Mouse (Mus musculus) v-Abl transformed pro-B cells (cell line): Measurements from ENCODE around the gene Samd4b.

Experiments
- in situ Hi-C, 2 experiments: fragments of 400-800 bp; cut with MboI; formaldehyde crosslinking; loops; one replicate each; pipeline ENCODE4 v1.15.1; 2025; ENCODE audit not compliant: unreplicated experiment in 2 of 2

Samd4b gene

DNA sequence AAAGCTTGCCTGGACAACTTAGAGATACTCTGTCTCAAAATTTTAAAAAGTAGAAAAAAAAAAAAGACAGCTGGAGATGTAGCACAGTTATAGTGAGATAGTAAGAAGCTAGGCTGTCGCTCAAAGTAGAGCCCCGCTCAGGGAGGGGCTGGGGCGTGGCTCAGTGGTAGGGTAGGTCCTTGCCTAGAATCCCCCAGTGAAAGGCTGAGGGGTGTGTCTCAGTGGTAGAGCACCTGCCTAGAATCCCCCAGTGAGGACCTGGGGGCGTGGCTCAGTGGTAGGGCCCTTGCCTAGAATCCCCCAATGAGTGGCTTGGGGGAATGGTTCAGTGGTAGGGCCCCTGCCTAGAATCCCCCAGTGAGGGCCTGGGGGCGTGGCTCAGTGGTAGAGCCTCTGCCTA is 137.6 kb downstream of the Samd4b start:
- in situ Hi-C loops: no loop called here

DNA sequence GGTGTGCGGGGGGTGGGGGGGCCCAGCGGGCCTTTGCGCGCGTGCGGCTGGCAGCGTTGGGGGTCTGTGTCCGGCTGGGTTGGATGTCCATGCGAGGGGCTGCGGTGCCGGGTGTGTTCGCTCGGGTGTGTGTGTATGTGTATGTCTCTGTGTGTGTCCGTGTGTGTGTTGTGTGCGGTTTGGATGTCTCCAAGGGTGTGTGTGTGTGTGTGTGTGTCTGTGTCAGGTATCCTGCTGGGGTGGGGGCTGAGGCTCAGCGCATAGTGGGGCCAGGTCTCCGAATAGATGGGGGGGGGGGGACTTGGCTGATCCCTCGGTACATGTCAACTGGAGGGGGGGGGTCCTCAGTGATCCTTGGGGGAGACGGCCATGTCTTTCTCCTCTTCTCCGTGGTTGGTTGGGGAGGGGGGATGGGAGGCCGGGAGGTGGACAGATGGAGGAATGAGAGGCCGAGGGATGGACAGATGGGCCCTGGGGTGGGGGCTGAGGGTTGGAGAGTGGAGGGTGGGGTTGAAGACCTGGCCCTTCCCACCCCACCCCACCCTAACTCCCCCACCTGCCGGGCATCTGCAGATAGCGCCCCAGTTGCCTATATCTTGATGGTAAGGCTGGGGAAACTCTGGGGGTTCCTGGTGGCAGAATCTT is 145.5 kb downstream of the Samd4b start:
- in situ Hi-C loops: no loop called here

DNA sequence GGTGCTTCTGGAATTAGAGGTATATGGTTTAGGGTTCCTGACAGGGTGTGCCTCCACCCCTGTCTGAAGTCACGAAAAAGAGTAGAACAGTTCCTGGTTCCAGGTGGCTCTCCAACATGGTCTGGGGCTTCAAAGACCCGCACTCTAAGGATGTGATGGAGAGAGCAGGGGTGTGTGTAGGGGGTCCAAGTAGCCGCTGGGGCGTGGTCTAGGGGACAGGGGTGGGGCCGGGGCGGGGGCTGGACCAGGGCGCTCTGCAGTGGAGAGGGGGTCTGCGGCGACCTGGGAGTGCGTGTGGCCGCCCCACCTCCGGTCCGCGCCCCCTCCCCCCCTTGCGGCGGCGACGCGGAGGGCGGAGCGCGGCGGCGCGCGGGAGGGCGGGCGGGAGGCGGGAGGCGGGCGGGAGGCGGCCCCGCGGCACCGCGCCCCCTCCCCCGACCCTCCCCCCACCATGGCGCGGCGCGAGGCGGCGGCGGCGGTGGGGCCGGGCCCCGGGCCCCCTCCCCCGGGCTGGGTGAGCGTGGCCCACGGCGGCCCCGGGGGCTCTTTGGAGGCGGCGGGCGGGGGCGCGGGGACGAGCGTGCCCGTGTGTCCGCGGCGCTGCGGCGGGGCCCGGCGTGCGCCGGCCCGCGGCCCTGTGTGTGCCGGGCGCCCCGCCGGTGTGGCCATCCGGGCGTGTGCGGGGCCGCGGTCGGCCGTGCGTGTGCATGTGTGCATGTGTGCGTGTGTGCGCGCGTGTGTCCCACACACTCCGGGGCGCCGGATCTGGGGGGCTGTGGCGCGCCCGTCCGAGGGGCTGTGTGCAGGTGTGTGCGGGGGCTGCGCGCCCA is 146.2 kb downstream of the Samd4b start, which contains the start of gene Lrfn1:
Gene Lrfn1, plus strand, starts transcription at position 450 of the 830 bp plus-strand sequence.
- in situ Hi-C loops: no loop called here

DNA sequence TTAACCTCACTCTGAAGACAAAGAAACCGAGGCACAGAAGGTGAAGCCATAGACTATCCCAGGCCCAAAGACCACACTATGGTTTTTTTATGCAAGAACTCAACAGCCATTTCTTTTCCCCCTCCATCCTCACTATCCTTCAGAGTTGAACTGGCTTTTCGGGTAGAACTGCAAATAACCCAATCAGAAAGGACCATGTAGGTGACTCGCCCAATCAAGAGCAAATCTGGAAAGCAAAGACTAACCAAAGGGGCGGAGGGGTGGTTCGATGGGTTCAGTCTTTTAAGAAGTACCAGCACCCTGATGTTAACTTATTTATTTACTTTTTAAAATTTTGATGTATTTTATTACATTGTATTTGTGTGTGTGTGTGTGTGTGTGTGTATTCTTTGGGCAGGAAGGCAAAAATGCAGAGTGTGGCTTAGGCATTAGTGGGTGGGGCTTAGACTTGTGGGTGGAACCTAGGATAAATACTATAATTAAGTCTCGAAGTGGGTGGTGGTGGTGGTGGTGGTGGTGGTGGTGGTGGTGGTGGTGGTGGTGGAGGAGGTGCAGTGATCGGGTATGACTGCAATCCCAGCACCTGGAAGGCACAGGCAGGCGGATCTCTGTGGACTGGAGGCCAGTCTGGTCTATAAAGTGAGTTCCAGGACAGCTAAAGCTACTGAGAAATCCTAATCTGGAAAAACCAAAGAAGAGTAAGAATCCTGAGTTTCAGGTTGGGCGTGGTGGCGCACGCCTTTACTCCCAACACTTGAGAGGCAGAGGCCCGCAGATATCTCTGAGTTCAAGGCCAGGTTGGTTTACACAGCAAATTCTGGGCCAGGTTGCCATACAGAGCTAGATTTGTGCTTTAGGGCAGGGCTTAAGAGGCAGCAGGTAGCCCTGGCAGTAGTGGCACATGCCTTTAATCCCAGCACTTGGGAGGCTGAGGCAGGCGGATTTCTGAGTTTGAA is 149.8 kb downstream of the Samd4b start:
- in situ Hi-C loops: loop anchor here (5.0 to 25.0 kb wide), 4 partner anchors 79 to 289 kb away; partner anchors contain the start of genes Mrps12 (in 1 of the 2) and Sars2 (in 1 of the 2)

DNA sequence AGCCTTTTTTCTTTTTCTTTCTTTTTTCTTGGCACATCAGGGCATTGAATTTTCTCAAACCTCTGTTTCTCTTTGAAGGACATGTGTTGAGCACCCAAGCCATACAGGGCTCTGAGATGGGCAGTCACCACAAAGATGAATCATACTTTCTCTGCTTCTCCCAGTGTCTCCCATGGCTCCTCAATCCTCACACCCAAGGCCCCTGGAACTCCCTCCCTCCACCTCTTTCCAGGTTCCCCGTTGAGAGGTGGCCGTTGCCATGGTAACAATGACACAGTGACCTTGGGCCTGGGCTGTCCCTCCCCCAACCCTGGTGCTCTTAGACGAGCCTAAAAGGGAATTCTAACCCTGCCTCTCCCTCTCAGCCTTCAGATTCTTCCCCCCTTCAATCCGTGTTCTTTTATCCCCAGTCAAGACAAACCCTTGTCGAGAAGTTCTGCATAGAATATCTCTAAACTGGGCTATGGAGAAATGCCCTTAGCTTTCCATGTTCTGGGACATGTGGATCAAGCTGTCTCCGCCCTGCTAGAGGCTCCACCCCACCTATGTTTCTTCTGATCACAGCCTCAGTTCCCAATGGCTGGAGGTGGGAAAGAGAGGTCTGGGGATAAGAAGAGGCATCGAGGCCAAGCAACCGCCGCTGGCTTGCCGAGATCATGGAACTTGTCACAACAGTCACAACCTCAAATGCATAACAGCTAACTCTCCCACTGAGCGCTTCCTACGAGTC is 150.7 kb downstream of the Samd4b start:
- in situ Hi-C loops: loop anchor here (5.0 to 25.0 kb wide), 4 partner anchors 80 to 290 kb away; partner anchors contain the start of genes Mrps12 (in 1 of the 2) and Sars2 (in 1 of the 2)

DNA sequence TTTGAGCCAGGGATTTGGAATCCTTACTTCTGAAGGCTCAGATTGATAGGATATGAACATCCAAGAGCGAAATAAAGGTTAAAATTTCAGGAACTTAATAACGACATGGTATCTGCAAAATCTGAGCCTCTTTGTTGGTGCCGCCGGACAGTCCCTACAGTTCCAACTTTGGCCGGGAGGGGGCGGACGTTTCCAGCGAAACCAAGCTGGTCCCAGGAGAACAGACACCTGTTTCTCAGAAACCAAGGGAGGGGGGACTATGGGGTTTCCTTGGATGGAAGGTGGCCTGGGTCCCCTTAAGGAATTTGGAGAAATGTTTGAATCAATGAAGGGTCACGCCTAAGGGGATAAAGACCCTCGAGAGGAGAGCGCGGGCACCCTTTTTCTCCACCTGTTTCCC is 151.5 kb downstream of the Samd4b start:
- in situ Hi-C loops: loop anchor here (5.0 to 25.0 kb wide), 4 partner anchors 81 to 291 kb away; partner anchors contain the start of genes Mrps12 (in 1 of the 2) and Sars2 (in 1 of the 2)

DNA sequence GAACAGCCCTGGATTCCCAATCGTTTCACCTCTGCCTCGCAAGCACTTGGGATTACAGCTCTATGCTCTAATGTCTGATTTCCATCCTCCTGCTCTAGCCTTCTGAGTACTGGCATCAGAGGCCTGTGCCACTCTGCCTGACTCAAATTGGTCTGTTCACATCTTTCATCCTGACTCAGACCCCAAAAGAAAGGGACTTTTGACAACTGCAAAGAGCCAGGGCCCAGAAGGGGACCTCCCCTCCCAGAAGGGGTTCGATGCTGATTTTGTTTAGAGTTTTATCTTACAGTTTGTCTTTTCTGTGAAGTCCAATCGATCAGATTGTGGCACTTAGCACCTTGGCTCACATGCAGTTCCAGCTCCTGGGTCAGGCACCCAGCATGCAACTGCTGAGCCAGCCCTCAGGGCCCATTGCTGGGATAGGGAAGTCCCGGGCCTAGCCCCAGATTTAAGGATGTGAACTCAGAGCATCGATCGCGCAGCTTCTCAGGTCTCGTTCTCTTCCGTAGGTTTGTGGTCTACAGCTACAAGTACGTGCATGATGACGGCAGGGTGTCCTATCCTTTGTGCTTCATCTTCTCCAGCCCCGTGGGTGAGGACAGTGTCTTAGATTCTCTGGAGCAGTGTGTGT is 153.5 kb downstream of the Samd4b start:
- in situ Hi-C loops: loop anchor here (10.0 to 25.0 kb wide), 2 partner anchors 280 to 293 kb away; partner anchors contain the start of genes Mrps12 (in 1 of the 2) and Sars2 (in 1 of the 2)

DNA sequence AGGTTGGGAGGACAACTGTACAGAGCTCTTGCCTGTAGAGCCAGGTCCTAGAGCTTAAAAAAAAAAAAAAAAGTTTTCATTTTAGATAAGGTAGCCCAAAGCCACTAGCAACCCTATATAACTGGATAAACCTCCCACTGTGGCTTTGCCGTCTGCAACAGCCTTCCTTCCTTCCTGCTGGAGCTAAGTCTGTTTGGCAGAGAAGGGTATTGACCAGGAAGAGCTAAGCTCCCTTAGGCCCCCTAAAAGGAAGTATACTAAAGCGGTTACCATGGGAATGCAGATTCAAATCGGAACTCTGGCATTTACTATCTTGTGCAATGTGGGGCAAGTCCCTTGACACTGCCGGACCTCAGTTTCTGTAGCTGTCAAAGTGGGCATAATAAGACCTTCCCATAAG is 155.3 kb downstream of the Samd4b start:
- in situ Hi-C loops: loop anchor here (10.0 to 25.0 kb wide), 2 partner anchors 282 to 295 kb away; partner anchors contain the start of genes Mrps12 (in 1 of the 2) and Sars2 (in 1 of the 2)

DNA sequence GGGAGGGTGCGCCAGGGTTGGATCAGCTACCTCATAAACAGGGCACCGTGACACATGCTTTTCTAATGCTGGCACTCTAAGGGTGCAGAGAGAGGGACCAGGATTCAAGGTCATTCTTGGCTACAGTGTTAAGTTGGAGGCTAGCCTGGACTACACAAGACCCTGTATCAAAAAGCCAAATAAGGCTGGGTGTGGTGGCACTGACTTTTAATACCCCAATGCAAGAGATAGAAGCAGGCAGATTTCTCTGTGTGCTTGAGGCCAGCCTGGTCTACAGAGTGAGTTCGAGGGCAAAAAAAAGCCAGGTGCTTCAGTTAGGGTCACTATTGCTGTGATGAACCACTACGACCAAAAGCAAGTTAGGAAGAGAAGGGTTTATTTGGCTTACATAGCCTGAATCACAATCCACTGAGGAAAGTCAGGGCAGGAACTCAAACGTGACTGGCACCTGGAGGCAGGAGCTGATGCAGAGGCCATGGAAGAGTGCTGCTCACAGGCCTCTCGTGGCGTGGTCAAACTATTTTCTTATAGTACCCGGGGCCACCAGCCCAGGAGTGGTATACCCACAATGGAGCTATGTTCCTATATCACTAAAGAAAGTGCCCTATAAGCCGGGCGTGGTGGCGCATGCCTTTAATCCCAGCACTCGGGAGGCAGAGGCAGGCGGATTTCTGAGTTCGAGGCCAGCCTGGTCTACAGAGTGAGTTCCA is 156.0 kb downstream of the Samd4b start:
- in situ Hi-C loops: loop anchor here (10.0 to 25.0 kb wide), 2 partner anchors 283 to 295 kb away; partner anchors contain the start of genes Mrps12 (in 1 of the 2) and Sars2 (in 1 of the 2)

DNA sequence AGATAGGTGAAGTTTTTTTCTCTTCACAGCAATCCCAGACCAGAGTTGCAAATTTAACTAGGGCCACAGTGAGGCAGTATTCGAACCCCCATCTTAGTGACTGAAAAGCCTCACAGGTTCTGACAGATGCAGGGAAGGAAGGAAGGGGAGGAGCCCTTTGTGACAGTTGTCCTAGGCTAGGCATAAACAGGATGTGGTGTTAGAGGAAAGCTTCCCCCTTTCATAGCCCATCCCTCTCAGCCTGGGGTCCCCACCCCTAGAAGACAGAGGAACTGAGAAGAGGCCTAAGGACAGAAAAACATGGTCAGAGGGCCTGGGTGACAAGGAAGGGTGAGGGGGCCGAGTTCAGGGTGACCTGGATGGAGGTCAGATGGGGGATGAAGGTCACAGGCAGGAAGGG is 157.2 kb downstream of the Samd4b start:
- in situ Hi-C loops: loop anchor here (10.0 to 25.0 kb wide), 2 partner anchors 284 to 297 kb away; partner anchors contain the start of genes Mrps12 (in 1 of the 2) and Sars2 (in 1 of the 2)

DNA sequence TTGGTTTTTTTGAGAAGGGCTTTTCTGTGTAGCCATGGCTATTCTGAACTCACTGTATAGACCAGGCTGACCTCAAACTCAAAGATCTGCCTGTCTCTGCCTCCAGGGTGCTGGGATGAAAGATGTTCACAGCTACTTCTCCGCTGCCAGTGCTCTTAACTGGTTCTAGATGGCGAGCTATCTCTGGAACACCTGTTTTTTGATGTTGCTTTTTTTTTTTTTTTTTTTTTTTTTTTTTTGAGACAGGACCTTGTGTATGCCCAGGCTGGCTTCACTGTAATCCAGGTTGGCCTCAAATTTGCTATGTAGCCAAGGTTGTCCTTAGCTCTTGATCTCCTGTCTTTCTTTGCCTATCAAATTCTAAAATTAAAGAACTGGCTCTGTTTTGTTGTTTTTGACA is 159.2 kb downstream of the Samd4b start:
- in situ Hi-C loops: loop anchor here (5.0 to 25.0 kb wide), 3 partner anchors 64 to 299 kb away; partner anchors contain the start of genes Mrps12 (in 1 of the 2), Plekhg2 (in 1 of the 2) and Sars2 (in 1 of the 2)

DNA sequence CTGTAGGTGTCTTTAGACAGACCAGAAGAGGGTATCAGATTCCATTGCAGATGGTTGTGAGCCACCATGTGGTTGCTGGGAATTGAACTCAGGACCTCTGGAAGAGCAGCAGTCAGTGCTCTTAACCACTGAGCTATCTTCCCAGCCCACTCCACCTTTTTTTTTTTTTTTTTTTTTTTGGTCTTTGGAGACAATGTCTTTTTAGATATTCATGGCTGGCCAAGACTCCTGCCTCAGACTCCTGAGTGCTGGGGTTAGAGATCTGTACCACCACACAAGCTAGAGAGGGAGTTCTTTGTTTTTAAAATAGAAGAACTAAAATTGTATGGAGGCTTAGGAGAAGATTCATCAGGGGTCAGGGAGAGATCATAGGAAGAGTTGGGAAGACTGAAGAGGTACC is 160.0 kb downstream of the Samd4b start:
- in situ Hi-C loops: loop anchor here (5.0 to 25.0 kb wide), 3 partner anchors 63 to 299 kb away; partner anchors contain the start of genes Mrps12 (in 1 of the 2), Plekhg2 (in 1 of the 2) and Sars2 (in 1 of the 2)

DNA sequence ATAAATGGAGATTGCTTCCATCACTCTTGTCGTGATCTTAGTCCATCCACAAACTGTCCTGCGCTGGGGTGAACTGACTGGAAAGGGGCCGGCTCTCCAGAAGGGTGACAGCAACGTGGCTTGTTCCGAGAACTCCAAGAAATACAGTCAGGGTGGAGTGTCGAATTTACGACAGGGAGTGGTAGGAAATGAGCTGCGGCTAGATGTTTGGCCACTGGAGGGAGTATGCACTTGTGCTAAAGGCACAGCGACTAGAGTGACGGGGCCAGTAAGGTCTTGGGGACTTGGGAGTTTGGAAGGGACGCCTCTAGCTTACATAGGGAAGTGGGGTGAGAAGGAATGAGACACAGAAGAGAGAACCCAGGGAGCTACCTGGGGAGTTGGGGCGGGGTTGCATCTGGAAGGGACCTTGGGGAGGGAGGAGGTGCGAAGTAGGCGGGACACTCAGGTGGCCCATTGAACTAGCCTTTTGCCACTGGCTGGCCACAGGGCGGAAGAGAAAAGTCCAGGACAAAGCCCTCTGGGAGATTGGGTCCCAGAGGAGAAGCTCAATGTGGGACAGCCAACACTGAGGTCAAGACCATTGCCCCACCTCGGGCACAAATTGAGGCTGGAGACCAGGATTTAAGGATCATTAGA is 160.9 kb downstream of the Samd4b start, which contains the start of gene Gmfg:
Gene Gmfg, plus strand, starts transcription at position 516 of the 639 bp plus-strand sequence.
- in situ Hi-C loops: loop anchor here (5.0 to 25.0 kb wide), 3 partner anchors 62 to 300 kb away; partner anchors contain the start of genes Mrps12 (in 1 of the 2), Plekhg2 (in 1 of the 2) and Sars2 (in 1 of the 2)

DNA sequence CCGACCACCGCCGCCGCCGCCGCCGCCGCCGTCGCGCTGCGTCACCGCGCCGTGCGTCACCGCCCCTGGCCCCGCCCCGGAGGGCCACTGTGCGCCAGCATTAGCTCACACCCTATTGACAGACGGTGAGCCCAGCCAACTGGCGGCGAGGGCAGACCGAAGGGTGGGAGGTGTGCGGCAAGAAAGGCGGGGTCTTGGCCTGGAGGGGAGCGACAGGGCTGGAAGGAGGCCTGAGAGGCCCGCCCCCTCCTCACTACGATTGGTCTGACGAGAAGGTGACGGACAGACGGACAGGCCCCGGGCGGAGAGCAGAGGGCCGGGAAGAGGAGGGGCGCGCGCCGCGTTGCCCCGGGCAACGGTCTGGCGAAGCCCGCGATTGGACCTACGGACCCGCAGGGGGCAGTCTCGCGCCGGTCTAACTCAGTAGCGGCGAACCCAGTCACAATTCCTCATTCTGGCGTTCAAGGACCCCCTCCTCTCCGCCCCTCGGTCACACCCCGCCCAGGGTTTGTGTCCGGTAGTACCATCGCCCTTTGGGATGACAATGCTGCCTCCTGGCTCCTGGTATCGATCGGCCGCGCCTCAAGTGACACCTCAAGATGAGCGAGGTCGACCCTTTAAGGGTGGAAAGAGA is 161.6 kb downstream of the Samd4b start:
- in situ Hi-C loops: loop anchor here (5.0 to 25.0 kb wide), 3 partner anchors 62 to 301 kb away; partner anchors contain the start of genes Mrps12 (in 1 of the 2), Plekhg2 (in 1 of the 2) and Sars2 (in 1 of the 2)

DNA sequence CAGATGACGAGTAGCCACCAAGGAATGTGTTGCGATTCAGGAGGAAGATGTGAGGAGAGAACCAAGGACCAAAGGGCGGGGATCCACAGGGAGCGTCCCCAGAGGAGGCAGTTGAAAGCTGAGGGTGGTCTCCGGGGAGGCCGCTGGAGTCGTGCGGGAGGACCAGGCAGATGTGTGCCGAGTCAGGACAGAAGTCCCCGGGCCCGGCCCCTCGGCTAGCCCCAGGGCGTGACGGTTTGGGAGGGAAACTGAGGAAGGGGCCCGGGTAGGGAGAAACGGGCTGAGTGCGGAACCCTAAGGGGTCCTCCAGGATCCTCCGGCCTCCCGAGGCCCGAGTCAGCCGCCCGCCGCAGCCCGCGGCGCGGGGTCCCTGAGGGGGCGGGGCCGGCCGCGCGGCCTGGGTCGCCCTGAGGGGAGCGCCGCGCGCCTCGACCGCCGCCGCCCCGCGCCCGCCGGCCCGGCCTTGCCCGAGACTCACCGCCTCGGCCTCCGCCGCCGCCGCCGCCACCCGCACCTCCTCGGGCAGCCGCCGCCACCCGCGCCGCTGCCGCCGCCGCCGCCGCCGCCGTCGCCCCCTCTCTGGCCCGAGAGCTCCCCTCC is 162.2 kb downstream of the Samd4b start:
- in situ Hi-C loops: loop anchor here (5.0 to 25.0 kb wide), 3 partner anchors 61 to 302 kb away; partner anchors contain the start of genes Mrps12 (in 1 of the 2), Plekhg2 (in 1 of the 2) and Sars2 (in 1 of the 2)

DNA sequence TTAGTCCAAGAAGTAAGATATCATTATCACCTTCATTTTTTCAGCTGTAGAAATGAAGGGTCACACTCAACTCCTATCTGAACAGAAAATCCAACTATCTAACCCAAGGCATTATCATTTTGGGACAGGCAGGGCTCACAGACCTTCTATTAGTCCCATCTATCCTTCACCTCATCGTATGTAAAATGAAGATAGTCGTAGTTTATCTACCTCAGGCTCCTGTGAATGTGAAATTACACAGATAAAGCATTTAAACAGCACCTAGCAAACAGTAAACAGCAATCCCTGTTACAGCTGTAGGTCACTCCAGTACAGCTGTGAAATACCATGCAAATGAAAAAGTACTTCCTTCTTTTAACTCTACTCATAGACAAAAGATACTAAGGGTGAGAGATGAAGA is 165.7 kb downstream of the Samd4b start:
- in situ Hi-C loops: loop anchor here (10.0 to 25.0 kb wide), 2 partner anchors 57 to 305 kb away; partner anchors contain the start of genes Mrps12 (in 1 of the 2), Plekhg2 (in 1 of the 2) and Sars2 (in 1 of the 2)
